Mouse (Mus musculus) heart, adult 2 months (tissue): ENCODE data around the gene Abca7.

ENCODE experiments used
- CTCF ChIP-seq: fragments of 200-600 bp; IDR thresholded peaks from 2 replicates; pipeline ENCODE4 v1.8.1; 2022; ENCODE audit warnings: antibody characterized with exemption, mild to moderate bottlenecking, moderate library complexity
- EP300 ChIP-seq: fragments of 200-500 bp; IDR thresholded peaks from 2 replicates; pipeline ENCODE4 v1.6.1; 2011; ENCODE audit warnings: low read depth, low read length, control low read depth; ENCODE audit not compliant: insufficient read depth
- POLR2A ChIP-seq: fragments of 200-500 bp; IDR thresholded peaks from 2 replicates; pipeline ENCODE4 v1.6.1; 2011; ENCODE audit warnings: mild to moderate bottlenecking, low read depth, low read length, control low read depth; ENCODE audit not compliant: insufficient read depth

DNA sequence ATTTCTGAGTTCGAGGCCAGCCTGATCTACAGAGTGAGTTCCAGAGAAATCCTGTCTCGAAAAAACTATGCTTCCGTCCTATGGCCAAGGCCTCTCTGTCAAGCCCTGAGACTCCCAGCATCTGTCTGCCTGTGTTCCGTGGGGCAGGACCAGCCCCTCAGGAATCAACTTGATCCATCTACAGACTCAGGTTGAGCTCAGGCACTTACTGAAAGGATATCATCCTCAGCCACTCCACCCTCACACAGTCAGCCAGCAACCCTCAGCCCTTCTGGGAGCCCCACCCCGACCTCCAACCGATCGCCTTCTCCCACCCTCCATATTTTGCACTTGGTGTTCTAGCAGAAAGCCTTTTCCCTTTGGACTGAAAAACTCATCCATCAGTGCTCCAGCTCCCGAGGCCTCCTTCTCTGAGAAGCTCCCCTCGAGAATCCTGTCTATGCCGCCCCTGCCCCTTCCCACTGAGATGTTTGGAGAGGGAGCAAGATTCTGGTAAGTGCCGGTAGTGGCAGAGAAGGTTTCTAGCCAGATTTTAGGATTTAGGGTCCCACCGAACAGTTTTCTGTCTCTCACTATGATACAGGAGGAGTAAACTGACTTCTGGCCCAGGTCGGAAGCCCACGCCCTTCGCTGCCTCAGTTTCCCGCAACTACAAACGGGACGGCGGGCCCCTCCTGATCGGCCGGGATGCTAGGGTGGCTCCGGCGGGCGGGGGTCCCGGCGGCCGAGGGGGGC, 8.4 kb upstream of the Abca7 start:
- TF ChIP-seq POLR2A, result no peak
- TF ChIP-seq CTCF, result no peak
- TF ChIP-seq EP300, result no peak
